ENCODE assay signal across 23 mouse cellular contexts in the genomic region with DNA sequence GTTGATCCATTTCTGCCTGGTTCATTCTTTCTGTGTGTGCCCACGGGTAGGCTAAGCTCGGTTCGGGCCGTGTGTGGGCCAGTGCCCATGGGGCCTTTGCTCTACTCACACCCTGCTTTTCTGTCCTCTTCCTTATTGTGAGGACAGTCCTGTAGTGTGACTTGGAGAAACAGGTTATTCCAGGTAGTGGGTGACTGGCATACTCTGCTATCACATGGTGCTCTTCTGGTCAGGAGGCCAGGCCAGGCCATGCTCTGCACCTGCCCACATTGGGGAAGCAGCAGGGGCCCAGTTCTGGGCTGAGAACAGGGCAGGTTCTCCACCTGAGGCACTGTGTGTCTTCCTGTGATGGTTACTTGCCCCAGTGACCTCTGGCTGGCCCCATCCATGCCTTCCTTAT. TPM values are rescaled to one million over a fixed set of nuclear protein-coding genes. Genes with fewer than 3 reads are reported as not detected.
A peak's percentile ranks its signal among the peaks of the same experiment; 100 is the strongest.
DNase-seq lines count a peak whose midpoint lies in the region; ATAC-seq and TF ChIP-seq lines count a peak whose summit lies in the region.
"Had no signal": no experiment of that assay in that cellular context is flagged by ENCODE, and none has a peak within 500 bp of the region (broad histone marks: within the 10 kb centered on the region; RNA-seq: fewer than 3 reads in every experiment).

No protein-coding gene starts in this region.

- intact Hi-C loops in left cerebral cortex, postnatal 10 days (cut with DNase I) = no loop called here

- no peak overlapping the region for H3K4me3 ChIP-seq in kidney, embryonic 15.5 days (replicated peaks)
- peak overlapping the region; percentile 5 for H3K4me3 ChIP-seq in megakaryocyte, embryonic 14.5 days (replicated peaks)
- no peak overlapping the region for H3K4me3 ChIP-seq in intestine, postnatal 0 days (ENCODE audit: low read depth, low read length)
- no peak overlapping the region for H3K4me3 ChIP-seq in stomach, embryonic 15.5 days (replicated peaks)
- H3K4me3 ChIP-seq: embryonic facial prominence, embryonic 15.5 days; forebrain, embryonic 10.5 days; heart, embryonic 13.5 days; limb, embryonic 12.5 days; lung, embryonic 15.5 days had no signal

- H3K27me3 ChIP-seq in kidney, embryonic 15.5 days = no peaks in the 10 kb centered on the region
- H3K27me3 ChIP-seq in megakaryocyte, embryonic 14.5 days (replicated peaks) = no peaks in the 10 kb centered on the region
- H3K27me3 ChIP-seq in intestine, postnatal 0 days (replicated peaks; ENCODE audit: control insufficient read depth, insufficient read depth, low read length) = no peaks in the 10 kb centered on the region
- no peaks in the 10 kb centered on the region for H3K27me3 ChIP-seq in stomach, embryonic 15.5 days (replicated peaks)
- H3K27me3 ChIP-seq: embryonic facial prominence, embryonic 15.5 days; heart, embryonic 13.5 days; limb, embryonic 12.5 days; lung, embryonic 15.5 days had no signal

- DNase-seq in kidney, adult 8-10 months = no peak
- DNase-seq in left cerebral cortex, postnatal 10 days (ENCODE audit: extremely low spot score in 1 of 2, low spot score in 2 of 2) = no peak
- no peak for DNase-seq in left cerebral cortex, adult 9 months (ENCODE audit: low spot score in 2 of 2)
- DNase-seq: adrenal gland, postnatal 36 days; B cell, adult 2 months; cerebellum, adult 11-12 months; cerebellum, postnatal 25 days; forebrain, postnatal 0 days; gastrocnemius, postnatal 36 days; kidney, adult 9 months; right cerebral cortex, postnatal 4 days; thymus, postnatal 25 days had no signal

- H3K36me3 ChIP-seq in kidney, embryonic 15.5 days = peaks cover 51% of the 10 kb centered on the region
- peaks cover 83% of the 10 kb centered on the region for H3K36me3 ChIP-seq in megakaryocyte, embryonic 14.5 days (replicated peaks; ENCODE audit: low read length)
- H3K36me3 ChIP-seq in intestine, postnatal 0 days (ENCODE audit: control insufficient read depth, insufficient read depth) = peaks cover 41% of the 10 kb centered on the region
- H3K36me3 ChIP-seq in stomach, embryonic 15.5 days = peaks cover 27% of the 10 kb centered on the region

- no peak overlapping the region for H3K9ac ChIP-seq in kidney, embryonic 15.5 days
- no peak overlapping the region for H3K9ac ChIP-seq in intestine, postnatal 0 days (ENCODE audit: low read depth, low read length)
- H3K9ac ChIP-seq in stomach, embryonic 15.5 days = no peak overlapping the region
- H3K9ac ChIP-seq: embryonic facial prominence, embryonic 15.5 days; forebrain, postnatal 0 days; heart, embryonic 13.5 days; limb, embryonic 12.5 days; lung, embryonic 15.5 days had no signal

- no peak for ATAC-seq in kidney, embryonic 15.5 days (replicated peaks; ENCODE audit: low FRiP score)
- ATAC-seq in megakaryocyte, adult 5-6 weeks (ENCODE audit: poor library complexity, severe bottlenecking) = no peak
- ATAC-seq in intestine, postnatal 0 days = peak; percentile 54
- no peak; the same call in 1 of the 2 replicates for ATAC-seq in stomach, embryonic 15.5 days (ENCODE audit: insufficient read depth, low FRiP score, low read depth)
- ATAC-seq: forebrain, postnatal 0 days; hindbrain, postnatal 0 days had no signal

- no peaks in the 10 kb centered on the region for H3K9me3 ChIP-seq in kidney, embryonic 15.5 days (replicated peaks)
- H3K9me3 ChIP-seq in megakaryocyte, embryonic 14.5 days = no peaks in the 10 kb centered on the region
- H3K9me3 ChIP-seq in intestine, postnatal 0 days (ENCODE audit: control insufficient read depth) = no peaks in the 10 kb centered on the region
- no peaks in the 10 kb centered on the region for H3K9me3 ChIP-seq in stomach, embryonic 15.5 days
- H3K9me3 ChIP-seq: embryonic facial prominence, embryonic 15.5 days; forebrain, embryonic 10.5 days; heart, embryonic 13.5 days; limb, embryonic 12.5 days; lung, embryonic 15.5 days had no signal

- WGBS in kidney, embryonic 15.5 days = 91% methylated on average over 4 of the region's 4 CpGs
- WGBS in intestine, postnatal 0 days = 49% methylated on average over 4 of the region's 4 CpGs
- 76% methylated on average over 4 of the region's 4 CpGs for WGBS in stomach, embryonic 15.5 days

- no peak for TF ChIP-seq CTCF in intestine, postnatal 0 days (IDR thresholded peaks at IDR 0.05; ENCODE audit: low read depth)

- no peak overlapping the region for H3K4me2 ChIP-seq in kidney, embryonic 15.5 days
- no peak overlapping the region for H3K4me2 ChIP-seq in intestine, postnatal 0 days (replicated peaks; ENCODE audit: low read depth)
- no peak overlapping the region for H3K4me2 ChIP-seq in stomach, embryonic 15.5 days
- H3K4me2 ChIP-seq: embryonic facial prominence, embryonic 15.5 days; heart, embryonic 13.5 days; limb, embryonic 12.5 days; lung, embryonic 15.5 days had no signal

- peak overlapping the region; percentile 27; the same call in 1 of the 2 replicates for H3K27ac ChIP-seq in kidney, embryonic 15.5 days
- H3K27ac ChIP-seq in intestine, postnatal 0 days (ENCODE audit: low read depth, low read length) = peak overlapping the region; percentile 30
- peak overlapping the region; percentile 59 for H3K27ac ChIP-seq in stomach, embryonic 15.5 days
- H3K27ac ChIP-seq: embryonic facial prominence, embryonic 15.5 days; forebrain, embryonic 10.5 days; heart, embryonic 13.5 days; hindbrain, postnatal 0 days; limb, embryonic 12.5 days; lung, embryonic 15.5 days had no signal

- H3K4me1 ChIP-seq in kidney, embryonic 15.5 days = peaks cover 37% of the 10 kb centered on the region
- peaks cover 97% of the 10 kb centered on the region for H3K4me1 ChIP-seq in megakaryocyte, embryonic 14.5 days
- H3K4me1 ChIP-seq in intestine, postnatal 0 days (replicated peaks; ENCODE audit: control insufficient read depth, insufficient read depth, low read length) = peaks cover 22% of the 10 kb centered on the region
- peaks cover 44% of the 10 kb centered on the region for H3K4me1 ChIP-seq in stomach, embryonic 15.5 days

RNA-seq across cellular contexts. Expression of gene Pgs1, which starts 12.3 kb away (rescaled TPM):
- 34.1 and 38.9 TPM in 2 replicates for polyA plus RNA-seq in kidney, embryonic 15.5 days (2015; fragmentation: Nextera tagmentation; extraction: Ambion mirVana)
- 16.0 and 43.0 TPM in 2 replicates for polyA plus RNA-seq in megakaryocyte, embryonic 14.5 days (2012; ENCODE audit: insufficient read depth, low replicate concordance)
- total RNA-seq in megakaryocyte, adult 5-6 weeks (2015) = 18.7 and 22.4 TPM in 2 replicates
- total RNA-seq in megakaryocyte, adult 5-6 weeks (2017) = 26.7 and 27.2 TPM in 2 replicates
- polyA plus RNA-seq in intestine, postnatal 0 days (2015; fragmentation: Nextera tagmentation; extraction: Ambion mirVana) = 23.1 and 24.0 TPM in 2 replicates
- polyA plus RNA-seq in stomach, embryonic 15.5 days (2015; fragmentation: Nextera tagmentation; extraction: Ambion mirVana) = 31.7 and 34.6 TPM in 2 replicates
- total RNA-seq in left cerebral cortex, postnatal 10 days (2021) = 10 to 100 TPM; 58.6 to 62.3 TPM

RNA-seq across cellular contexts. Expression of gene Socs3, which starts 28.5 kb away (rescaled TPM):
- 14.1 and 15.2 TPM in 2 replicates for polyA plus RNA-seq in kidney, embryonic 15.5 days (2015; fragmentation: Nextera tagmentation; extraction: Ambion mirVana)
- 54.8 and 75.2 TPM in 2 replicates for polyA plus RNA-seq in megakaryocyte, embryonic 14.5 days (2012; ENCODE audit: insufficient read depth, low replicate concordance)
- total RNA-seq in megakaryocyte, adult 5-6 weeks (2015) = 2.0 and 3.1 TPM in 2 replicates
- 3.2 and 5.1 TPM in 2 replicates for total RNA-seq in megakaryocyte, adult 5-6 weeks (2017)
- 15.7 and 15.9 TPM in 2 replicates for polyA plus RNA-seq in intestine, postnatal 0 days (2015; fragmentation: Nextera tagmentation; extraction: Ambion mirVana)
- 16.0 and 18.5 TPM in 2 replicates for polyA plus RNA-seq in stomach, embryonic 15.5 days (2015; fragmentation: Nextera tagmentation; extraction: Ambion mirVana)
- 1 to 10 TPM; 2.3 to 2.6 TPM for total RNA-seq in left cerebral cortex, postnatal 10 days (2021)
